Mouse (Mus musculus): Measurements from ENCODE around the gene Coq8a.

- TF ChIP-seq POLR2A (IDR thresholded peaks at IDR 0.05; ENCODE audit: insufficient read depth, low read depth, low read length) (no peak), CTCF (IDR thresholded peaks at IDR 0.05; ENCODE audit: insufficient read depth, low read depth, low read length) (no peak)
These were observed 32.3 kb upstream of the Coq8a start for GRCm38 (mm10) chr1:180231729-180232128.
